Mouse (Mus musculus) bone marrow macrophage, adult 2 months (primary cell): ENCODE measurements around the gene Togaram2.

Experiments used
- CTCF ChIP-seq: IDR thresholded peaks from 2 replicates; pipeline ENCODE4 v1.5.1; 2012; ENCODE audit warnings: low read depth, mild to moderate bottlenecking, low read length, moderate library complexity
- POLR2A ChIP-seq: IDR thresholded peaks from 2 replicates; pipeline ENCODE4 v1.6.1; 2012; ENCODE audit warnings: mild to moderate bottlenecking, low read depth, low read length, borderline replicate concordance

- TF ChIP-seq CTCF (no peak), POLR2A (no peak)
These were observed 73.1 kb downstream of the Togaram2 start for GRCm38 (mm10) chr17:71746114-71746513.
